Mouse (Mus musculus): ENCODE results near the gene Nab2.

GRCm38 (mm10) chr10:127643553-127644238 lies 24.7 kb downstream of the Nab2 start:
- TF ChIP-seq CTCF (IDR thresholded peaks at IDR 0.05; ENCODE audit: low read depth) (no peak), EP300 (IDR thresholded peaks at IDR 0.05; ENCODE audit: low read depth) (no peak)

Measured in liver, embryonic 14.5 days (tissue).